In the genomic region with DNA sequence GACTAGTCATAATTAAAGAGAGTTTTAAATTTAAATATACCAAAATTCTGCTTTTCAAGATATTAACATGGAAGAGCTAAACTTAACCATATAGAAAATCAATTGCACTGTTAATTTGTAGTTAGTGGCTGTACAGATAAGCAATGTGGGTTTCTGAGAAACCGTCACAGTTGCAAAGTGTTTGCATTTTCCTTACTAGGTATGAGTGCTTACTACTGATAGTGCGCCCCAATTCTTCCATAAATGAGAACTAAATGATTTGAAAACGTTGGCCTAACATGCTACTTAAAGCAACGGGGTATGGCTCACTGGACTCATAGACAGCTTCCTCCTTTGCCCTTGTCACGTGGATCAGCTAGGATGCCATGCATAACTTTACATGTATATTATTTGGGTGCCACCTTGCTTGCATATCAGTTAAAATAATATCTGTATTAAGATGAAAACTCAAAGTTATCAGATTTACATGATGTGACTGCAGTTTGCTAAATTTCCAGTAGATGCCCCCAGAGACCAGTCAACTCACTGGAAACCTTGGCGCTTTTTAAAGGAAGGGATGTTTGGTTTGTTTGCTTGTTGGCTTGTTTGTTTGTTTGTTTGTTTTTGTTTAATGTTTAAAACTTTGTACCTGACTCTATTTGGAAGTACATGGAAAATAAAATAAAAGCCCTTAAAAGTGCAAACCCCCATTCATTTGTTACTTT, we compare ENCODE assay signal across 9 mouse cellular contexts. TPM values are rescaled to one million over a fixed set of nuclear protein-coding genes. Genes with fewer than 3 reads are reported as not detected.
A peak's percentile ranks its signal among the peaks of the same experiment; 100 is the strongest.
DNase-seq lines count a peak whose midpoint lies in the region; ATAC-seq and TF ChIP-seq lines count a peak whose summit lies in the region.
"Had no signal": no experiment of that assay in that cellular context is flagged by ENCODE, and none has a peak within 500 bp of the region (broad histone marks: within the 10 kb centered on the region; RNA-seq: fewer than 3 reads in every experiment).

No protein-coding gene starts in this region.

- ATAC-seq in forebrain, embryonic 14.5 days = 0 out of 2 replicates have a peak, but pooled peaks have one; percentile 29
- no peak for ATAC-seq in forebrain, embryonic 16.5 days
- no peak for ATAC-seq in limb, embryonic 14.5 days (ENCODE audit: low FRiP score, low read depth)

- TF ChIP-seq POLR2A in limb, embryonic 14.5 days (IDR thresholded peaks at IDR 0.05; ENCODE audit: borderline replicate concordance, extremely low read depth, insufficient read depth, insufficient read length) = no peak

- DNase-seq in forebrain, embryonic 14.5 days (ENCODE audit: low spot score) = peak; percentile 60
- DNase-seq in left cerebral cortex, postnatal 25 days (ENCODE audit: low spot score in 2 of 2) = peak; percentile 12 to 32
- no peak for DNase-seq in left cerebral cortex, adult 11 months (ENCODE audit: low spot score)
- peak; percentile 52 for DNase-seq in MN1 (ENCODE audit: low spot score)
- DNase-seq in limb, embryonic 14.5 days (ENCODE audit: low spot score) = peak; percentile 42
- DNase-seq in neural tube, embryonic 10.5 days (ENCODE audit: extremely low spot score, low spot score) = no peak
- no peak for DNase-seq in heart, adult 11 months

- 63% methylated on average over 6 of the region's 6 CpGs for WGBS in forebrain, embryonic 14.5 days
- WGBS in forebrain, embryonic 16.5 days = 61% methylated on average over 6 of the region's 6 CpGs
- 58% methylated on average over 6 of the region's 6 CpGs for WGBS in limb, embryonic 14.5 days

- no peak overlapping the region for H3K4me2 ChIP-seq in forebrain, embryonic 14.5 days (ENCODE audit: low read length)
- no peak overlapping the region for H3K4me2 ChIP-seq in forebrain, embryonic 16.5 days (ENCODE audit: low read length)
- H3K4me2 ChIP-seq in limb, embryonic 14.5 days (replicated peaks; ENCODE audit: low read depth, low read length, severe bottlenecking) = no peak overlapping the region

- no peaks in the 10 kb centered on the region for H3K27me3 ChIP-seq in forebrain, embryonic 14.5 days (replicated peaks; ENCODE audit: control insufficient read depth, insufficient read depth, low read length)
- H3K27me3 ChIP-seq in forebrain, embryonic 16.5 days (replicated peaks; ENCODE audit: control insufficient read depth, insufficient read depth, low read length) = no peaks in the 10 kb centered on the region
- H3K27me3 ChIP-seq in limb, embryonic 14.5 days (ENCODE audit: control insufficient read depth, insufficient read depth, low read length) = no peaks in the 10 kb centered on the region

- H3K9me3 ChIP-seq in forebrain, embryonic 14.5 days (replicated peaks; ENCODE audit: control insufficient read depth, low read length) = no peaks in the 10 kb centered on the region
- no peaks in the 10 kb centered on the region for H3K9me3 ChIP-seq in forebrain, embryonic 16.5 days (ENCODE audit: control insufficient read depth, low read length)
- H3K9me3 ChIP-seq in limb, embryonic 14.5 days (ENCODE audit: control insufficient read depth, low read length) = no peaks in the 10 kb centered on the region

- no peaks in the 10 kb centered on the region for H3K4me1 ChIP-seq in forebrain, embryonic 14.5 days (ENCODE audit: control insufficient read depth, insufficient read depth, low read length)
- peaks cover 6% of the 10 kb centered on the region for H3K4me1 ChIP-seq in forebrain, embryonic 16.5 days (replicated peaks; ENCODE audit: control insufficient read depth, insufficient read depth, low read length)
- H3K4me1 ChIP-seq in limb, embryonic 14.5 days (ENCODE audit: control insufficient read depth, insufficient read depth, low read length) = 0 out of 2 replicates have a peak, but pooled peaks cover 2% of the 10 kb centered on the region

- H3K27ac ChIP-seq in forebrain, embryonic 14.5 days (ENCODE audit: low read depth, low read length) = no peak overlapping the region
- H3K27ac ChIP-seq in forebrain, embryonic 16.5 days (ENCODE audit: low read length) = no peak overlapping the region
- H3K27ac ChIP-seq in limb, embryonic 14.5 days (replicated peaks; ENCODE audit: low read depth, low read length) = no peak overlapping the region

- no peak overlapping the region for H3K9ac ChIP-seq in forebrain, embryonic 14.5 days (ENCODE audit: low read length)
- no peak overlapping the region for H3K9ac ChIP-seq in forebrain, embryonic 16.5 days (replicated peaks; ENCODE audit: low read depth, low read length)
- no peak overlapping the region for H3K9ac ChIP-seq in limb, embryonic 14.5 days (ENCODE audit: low read depth, low read length, severe bottlenecking)

- H3K36me3 ChIP-seq in forebrain, embryonic 14.5 days (ENCODE audit: control insufficient read depth, insufficient read depth, low read length) = no peaks in the 10 kb centered on the region
- H3K36me3 ChIP-seq in forebrain, embryonic 16.5 days (ENCODE audit: control insufficient read depth, insufficient read depth) = no peaks in the 10 kb centered on the region
- H3K36me3 ChIP-seq in limb, embryonic 14.5 days (ENCODE audit: control insufficient read depth, insufficient read depth, low read length) = no peaks in the 10 kb centered on the region

- H3K4me3 ChIP-seq in forebrain, embryonic 14.5 days (ENCODE audit: low read depth, low read length) = no peak overlapping the region
- H3K4me3 ChIP-seq in forebrain, embryonic 16.5 days (replicated peaks; ENCODE audit: low read length) = no peak overlapping the region
- no peak overlapping the region for H3K4me3 ChIP-seq in limb, embryonic 14.5 days (replicated peaks; ENCODE audit: low read length)

- intact Hi-C loops in left cerebral cortex, postnatal 25 days (cut with DNase I) = loop anchor here (1.0 to 5.0 kb wide), 4 partner anchors 411 to 1349 kb away; no protein-coding TSS in a partner anchor

RNA-seq across cellular contexts. Expression of a gene that starts 25.0 kb away (rescaled TPM):
- polyA plus RNA-seq in forebrain, embryonic 14.5 days (2014; fragmentation: Nextera tagmentation; extraction: Ambion mirVana) = 0.41 and 1.1 TPM in 2 replicates
- polyA plus RNA-seq in forebrain, embryonic 16.5 days (2015; fragmentation: Nextera tagmentation; extraction: Ambion mirVana) = 0.32 and 0.65 TPM in 2 replicates
- total RNA-seq in left cerebral cortex, postnatal 25 days (2021) = under 1 TPM in 1 of 2 experiments, not detected in 1; 0.16 TPM
- polyA plus RNA-seq in limb, embryonic 14.5 days (2012; rRNA removed) = 0.04 TPM in 1 of 2 replicates, not detected in the other
- 0.37 TPM in 1 of 2 replicates, not detected in the other for polyA plus RNA-seq in limb, embryonic 14.5 days (2014; fragmentation: Nextera tagmentation; extraction: Ambion mirVana)
- total RNA-seq: megakaryocyte-erythroid progenitor cell, adult 5-6 weeks had no signal

Comparison
In these comparisons a context has a peak if more than half of its experiments do, and no peak if none do; other contexts are left out.
1. DNase-seq: peak in forebrain, embryonic 14.5 days (single experiment), left cerebral cortex, postnatal 25 days (2 of 2), MN1 (single experiment) and limb, embryonic 14.5 days (single experiment); none in left cerebral cortex, adult 11 months (single experiment), neural tube, embryonic 10.5 days (single experiment) and heart, adult 11 months (single experiment).